In genomic region chr19:16325911-16326310, GRCm38 (mm10) we compare ENCODE assay signal across 9 mouse cellular contexts.
DNase-seq lines count a peak whose midpoint lies in the region; ATAC-seq lines count a peak whose summit lies in the region.
"Had no signal": no experiment of that assay in that cellular context is flagged by ENCODE, and none has a peak within 500 bp of the region (broad histone marks: within the 10 kb centered on the region; RNA-seq: fewer than 3 reads in every experiment).

No protein-coding gene starts in this region.

- no peaks in the 10 kb centered on the region for H3K36me3 ChIP-seq in forebrain, embryonic 15.5 days

- H3K4me1 ChIP-seq in forebrain, embryonic 15.5 days = peaks cover 34% of the 10 kb centered on the region

- H3K9me3 ChIP-seq in forebrain, embryonic 15.5 days = no peaks in the 10 kb centered on the region

- H3K4me2 ChIP-seq in forebrain, embryonic 15.5 days (replicated peaks) = no peak overlapping the region

- intact Hi-C loops in heart, postnatal 10 days (cut with DNase I) = loop anchor here (5.0 kb wide), 2 partner anchors 194 to 264 kb away; partner anchors contain the start of gene Gnaq
- intact Hi-C loops in left cerebral cortex, postnatal 25 days (cut with DNase I) = no loop called here

- H3K9ac ChIP-seq in forebrain, embryonic 15.5 days (replicated peaks) = no peak overlapping the region

- H3K27me3 ChIP-seq in forebrain, embryonic 15.5 days = no peaks in the 10 kb centered on the region

- H3K4me3 ChIP-seq in forebrain, embryonic 15.5 days = no peak overlapping the region

- WGBS in forebrain, embryonic 15.5 days = 55% methylated on average over 8 of the region's 8 CpGs

- H3K27ac ChIP-seq in forebrain, embryonic 15.5 days (replicated peaks) = no peak overlapping the region

- no peak for ATAC-seq in forebrain, embryonic 15.5 days (replicated peaks)
- ATAC-seq: inflammation-experienced regulatory T-cells, adult 6 months had no signal

- peak; percentile 22 for DNase-seq in urinary bladder, postnatal 25 days (ENCODE audit: low spot score)
- DNase-seq in urinary bladder, adult 2 months (ENCODE audit: low spot score) = no peak
- DNase-seq in heart, postnatal 10 days = peak; percentile 25 to 35
- DNase-seq in lung, adult 18-20 months = peak; percentile 68 to 79
- DNase-seq in yolk sac, embryonic 10.5 days (ENCODE audit: low spot score) = peak; percentile 23
- no peak for DNase-seq in left cerebral cortex, adult 8-10 months (ENCODE audit: low spot score in 2 of 2)
- no peak for DNase-seq in left cerebral cortex, postnatal 25 days (ENCODE audit: low spot score in 2 of 2)

Comparison
In these comparisons a context has a peak if more than half of its experiments do, and no peak if none do; other contexts are left out.
1. DNase-seq: peak in urinary bladder, postnatal 25 days (single experiment), heart, postnatal 10 days (2 of 2), lung, adult 18-20 months (2 of 2) and yolk sac, embryonic 10.5 days (single experiment); none in urinary bladder, adult 2 months (single experiment), left cerebral cortex, adult 8-10 months (0 of 2) and left cerebral cortex, postnatal 25 days (0 of 2).